Mouse (Mus musculus) ZHBTc4 (cell line): Measurements from ENCODE around the gene Capn5.

Experiments
- DNase-seq: peaks from one replicate; pipeline ENCODE4 v3.0.0-alpha.2; 2011; ENCODE audit warnings: low read depth, low spot score

The Capn5 gene

GRCm38 (mm10) chr7:98176322-98177070, 1.6 kb downstream of the Capn5 start:
- DNase-seq = no peak

- DNase-seq = no peak
These were observed 3.0 kb downstream of the Capn5 start for GRCm38 (mm10) chr7:98174883-98175755.

DNA sequence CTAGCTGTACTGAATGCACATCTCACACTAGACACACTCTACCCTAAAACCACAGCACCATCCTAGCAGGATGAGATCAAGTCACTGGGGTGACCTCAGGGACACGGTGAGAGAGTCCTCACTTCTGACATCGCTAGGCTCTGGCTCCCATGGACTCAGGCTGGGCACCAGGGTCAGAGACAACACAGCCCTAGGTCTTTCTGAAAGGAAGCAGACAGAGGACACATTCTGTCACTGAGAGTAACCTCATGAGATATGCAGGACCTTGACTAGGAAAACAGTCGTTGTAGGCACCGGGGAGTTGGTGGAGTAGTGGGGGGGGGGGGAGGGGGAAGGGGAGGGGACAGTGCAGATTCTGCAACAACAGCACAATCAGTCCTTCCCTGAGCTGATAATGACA, 4.7 kb downstream of the Capn5 start:
- no peak for DNase-seq

- no peak for DNase-seq
These were observed 5.4 kb downstream of the Capn5 start for GRCm38 (mm10) chr7:98172661-98173060.

DNA sequence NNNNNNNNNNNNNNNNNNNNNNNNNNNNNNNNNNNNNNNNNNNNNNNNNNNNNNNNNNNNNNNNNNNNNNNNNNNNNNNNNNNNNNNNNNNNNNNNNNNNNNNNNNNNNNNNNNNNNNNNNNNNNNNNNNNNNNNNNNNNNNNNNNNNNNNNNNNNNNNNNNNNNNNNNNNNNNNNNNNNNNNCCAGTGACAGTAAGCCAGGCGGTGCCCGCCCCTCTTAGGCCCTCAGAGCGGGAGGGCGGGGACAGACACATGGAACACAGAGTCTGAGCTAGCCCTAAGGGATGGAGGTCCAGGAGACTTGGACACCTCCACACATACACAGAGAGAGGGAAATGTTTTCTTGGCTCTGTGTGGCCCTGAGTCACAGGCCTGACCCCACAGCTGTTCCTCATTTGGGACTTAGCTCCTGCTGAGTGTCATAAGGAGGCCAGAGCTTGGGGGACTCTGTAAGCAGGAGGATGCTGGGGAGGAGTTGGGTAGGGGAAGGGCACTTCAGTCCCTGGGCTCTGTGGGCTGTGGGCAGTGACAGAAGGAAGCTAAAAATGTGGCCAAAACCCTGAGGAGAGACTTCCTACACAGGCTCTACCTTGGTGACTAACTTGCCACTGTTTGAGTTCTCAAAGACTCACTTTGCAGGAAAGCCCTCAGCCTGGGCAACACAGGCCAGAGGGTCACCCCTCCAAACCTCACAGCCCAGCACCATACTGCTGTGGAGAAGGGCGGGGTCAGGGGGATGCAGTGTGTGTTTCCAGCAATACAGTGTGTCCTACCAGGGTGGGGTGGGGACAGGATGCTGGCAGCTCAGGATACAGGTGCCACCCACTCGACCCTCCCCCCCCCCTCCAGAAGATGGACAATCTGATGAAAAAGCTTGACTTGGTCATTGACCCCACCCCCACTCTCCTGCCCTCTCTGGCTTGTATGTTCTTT, 6.7 kb downstream of the Capn5 start:
- DNase-seq = no peak

GRCm38 (mm10) chr7:98164999-98165528, 13.0 kb downstream of the Capn5 start:
- DNase-seq = no peak

- DNase-seq = no peak
These were observed 13.6 kb downstream of the Capn5 start for GRCm38 (mm10) chr7:98164382-98164998.

DNA sequence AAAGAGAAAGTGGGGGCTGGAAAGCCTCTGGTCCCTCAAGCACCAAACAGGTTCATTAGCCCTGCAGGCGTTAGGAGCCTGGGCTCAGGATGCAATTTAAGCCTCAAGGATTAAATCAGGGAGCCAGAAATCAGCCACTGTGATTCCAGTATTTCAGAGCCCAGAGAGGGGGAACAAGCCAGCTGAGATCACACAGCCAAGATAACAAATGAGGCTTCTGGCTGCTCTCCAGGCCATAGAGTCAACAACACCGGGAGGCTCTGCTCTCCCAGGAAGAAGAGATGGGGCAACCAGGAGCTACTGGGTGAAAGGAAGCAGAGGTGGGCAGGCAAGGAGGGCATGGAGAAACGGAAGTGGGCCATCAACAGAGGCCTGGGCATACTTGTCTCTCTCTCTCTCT, 14.4 kb downstream of the Capn5 start:
- no peak for DNase-seq

- no peak for DNase-seq
These were observed 15.8 kb downstream of the Capn5 start for GRCm38 (mm10) chr7:98162239-98162638.

GRCm38 (mm10) chr7:98160041-98160740, 17.9 kb downstream of the Capn5 start:
- no peak for DNase-seq

- DNase-seq = no peak
These were observed 19.6 kb downstream of the Capn5 start for GRCm38 (mm10) chr7:98158481-98158880.

GRCm38 (mm10) chr7:98157636-98158332, 20.3 kb downstream of the Capn5 start:
- peak; percentile 76 for DNase-seq

DNA sequence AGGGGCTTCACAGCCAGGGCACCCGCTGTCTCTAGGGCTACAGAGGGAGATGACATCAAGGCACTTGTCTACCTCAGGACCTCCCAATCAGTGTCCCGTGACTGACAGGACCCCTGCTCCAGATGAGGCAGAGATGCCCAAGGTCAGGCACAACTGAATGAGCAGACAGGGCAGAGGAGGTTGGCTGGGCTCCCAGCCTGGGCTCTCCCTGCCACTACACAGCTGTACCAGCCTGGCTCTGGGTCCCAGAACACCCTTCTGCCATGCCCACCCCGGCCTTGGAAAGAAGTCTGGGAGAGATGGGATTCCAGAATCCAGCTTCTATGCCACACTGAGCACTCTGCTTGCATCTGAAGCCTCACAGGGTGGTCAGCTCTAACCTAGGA, 21.8 kb downstream of the Capn5 start:
- no peak for DNase-seq

- peak; percentile 67 for DNase-seq
These were observed 22.4 kb downstream of the Capn5 start for GRCm38 (mm10) chr7:98155546-98156279.

- no peak for DNase-seq
These were observed 24.2 kb downstream of the Capn5 start for GRCm38 (mm10) chr7:98153892-98154291.

DNA sequence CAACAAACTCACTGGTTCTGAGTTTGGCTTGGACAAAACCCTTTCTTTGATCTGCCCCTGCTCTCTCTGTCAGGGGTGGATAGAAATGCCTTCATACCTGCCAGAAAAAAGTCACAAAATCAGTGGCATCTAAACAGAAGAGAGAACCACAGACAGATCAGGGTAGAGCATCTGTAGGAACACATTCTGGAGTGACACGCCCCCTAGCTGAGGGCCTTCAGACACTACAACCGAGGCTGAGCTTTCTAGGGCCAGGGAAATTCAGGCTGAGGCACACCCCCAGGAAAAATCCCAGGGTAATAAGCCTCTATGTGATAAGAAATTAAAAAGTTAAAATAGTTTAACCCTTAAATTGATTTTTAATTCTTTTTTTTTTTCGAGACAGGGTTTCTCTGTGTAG, 24.7 kb downstream of the Capn5 start:
- DNase-seq = peak; percentile 58

DNA sequence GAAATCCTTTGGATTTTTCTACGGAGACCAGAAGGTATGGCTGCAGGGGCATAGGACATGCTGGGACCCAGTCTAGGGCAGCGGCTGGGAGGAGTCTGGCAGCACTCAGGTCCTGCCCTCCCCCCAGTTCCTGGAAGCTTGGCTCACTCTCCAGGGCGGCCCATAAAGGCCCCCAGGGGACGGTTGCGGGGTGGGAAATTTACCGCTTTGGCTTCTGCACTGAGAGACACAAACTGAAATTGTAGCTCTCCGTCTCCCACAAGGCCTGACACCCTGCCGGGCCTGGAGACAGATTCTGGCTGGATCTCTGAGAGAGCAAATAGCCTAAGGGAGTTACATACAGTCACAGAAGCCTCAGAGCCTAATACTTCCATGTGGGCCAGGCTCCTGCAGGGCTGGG, 25.7 kb downstream of the Capn5 start:
- DNase-seq = no peak

DNA sequence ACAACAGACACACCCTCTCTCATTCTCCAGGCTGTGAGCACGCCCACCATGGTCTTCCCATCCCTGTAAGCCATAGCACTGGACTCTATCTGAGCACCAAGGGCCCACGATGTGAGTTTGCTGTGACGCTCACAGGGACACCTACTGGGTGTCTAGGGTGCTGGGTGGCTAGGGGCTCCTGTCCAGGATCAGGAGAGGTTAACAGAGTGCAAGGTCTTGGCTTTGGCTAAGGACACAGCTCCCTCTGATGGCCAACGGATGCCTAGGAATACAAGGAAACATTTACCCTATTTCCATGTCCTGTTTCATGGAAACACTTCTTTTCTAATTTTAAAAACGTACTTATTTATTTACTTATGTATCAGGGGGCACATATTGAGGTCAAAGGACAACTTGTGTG, 27.5 kb downstream of the Capn5 start:
- DNase-seq = no peak

DNA sequence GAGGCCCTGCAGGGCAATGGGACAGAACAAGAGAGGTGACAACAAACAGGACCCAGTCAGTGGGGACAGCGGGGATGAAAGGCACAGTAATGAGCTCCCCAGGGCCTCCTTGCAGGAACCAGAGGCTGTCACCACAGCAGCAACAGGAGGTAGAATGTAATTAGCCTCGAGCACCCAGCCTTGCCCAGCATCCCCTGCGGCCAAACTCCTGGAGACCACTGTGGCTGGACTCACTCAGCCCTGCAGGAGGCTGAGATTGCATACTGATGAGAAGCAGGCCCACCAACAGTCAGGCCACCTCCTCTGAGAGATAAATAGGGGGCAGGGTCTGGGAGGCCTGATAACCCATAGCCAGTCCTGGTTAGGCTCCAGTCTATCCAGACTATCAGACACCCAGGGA, 28.3 kb downstream of the Capn5 start:
- DNase-seq = no peak
